Mouse (Mus musculus): ENCODE results near the gene Qars. TPM values are rescaled to one million over a fixed set of nuclear protein-coding genes. Genes with fewer than 3 reads are reported as not detected.

The Qars gene
- 83.2 and 95.8 TPM in 2 replicates for polyA plus RNA-seq (2016; fragmentation: Nextera tagmentation; extraction: Ambion mirVana)

DNA sequence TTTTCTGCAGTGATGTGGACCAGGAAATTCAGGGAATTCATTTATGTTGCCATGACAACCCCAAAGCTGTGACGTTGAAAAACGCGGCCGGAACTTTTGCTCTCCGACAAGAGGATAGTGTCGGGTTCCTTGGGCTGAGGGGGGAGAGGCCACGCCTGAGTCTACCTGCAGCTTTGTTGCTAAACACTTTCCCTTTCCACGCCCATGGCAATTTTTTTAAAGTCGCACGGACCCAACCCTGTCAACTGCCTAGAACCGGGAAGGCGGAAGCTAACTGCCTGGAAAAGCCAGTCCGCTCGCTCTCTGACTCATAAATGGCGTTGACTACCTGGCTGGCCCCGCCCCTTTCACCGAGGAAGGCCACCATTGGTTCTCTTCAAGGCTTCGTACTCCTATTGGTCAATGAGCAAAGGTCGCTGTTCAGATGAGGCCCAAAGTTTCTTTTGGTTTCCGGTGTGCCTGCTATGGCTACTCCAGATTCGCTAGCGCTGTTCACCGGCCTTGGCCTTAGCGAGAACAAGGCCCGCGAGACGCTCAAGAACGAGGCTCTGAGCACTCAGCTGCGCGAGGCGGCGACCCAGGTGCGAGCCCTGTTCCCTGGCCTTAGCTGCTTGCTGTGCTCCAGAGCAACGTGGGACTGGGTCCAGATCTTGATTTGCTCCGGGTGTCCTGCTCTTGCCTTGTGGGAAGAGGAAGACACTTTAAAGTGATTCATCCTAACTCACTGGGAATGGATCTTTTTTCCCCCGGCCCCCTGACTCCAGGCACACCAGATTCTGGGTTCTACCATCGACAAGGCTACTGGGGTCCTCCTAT lies at the start of gene Qars:
TSS of gene Qars (plus strand) at position 88 of the 816 bp plus-strand sequence.
- peak; percentile 99 for DNase-seq (ENCODE audit: low spot score)
- Histone ChIP-seq H3K27ac (peak within 1 kb of the TSS; percentile 88), H3K4me3 (peak within 1 kb of the TSS; percentile 89), H3K27me3 (ENCODE audit: insufficient read depth, poor library complexity, severe bottlenecking) (no peaks in the 10 kb centered on the region), H3K36me3 (peaks cover 45% of the 10 kb centered on the region), H3K9me3 (no peaks in the 10 kb centered on the region), H3K4me1 (peaks cover 22% of the 10 kb centered on the region)
- 1% methylated on average over 37 of the region's 37 CpGs for WGBS

DNA sequence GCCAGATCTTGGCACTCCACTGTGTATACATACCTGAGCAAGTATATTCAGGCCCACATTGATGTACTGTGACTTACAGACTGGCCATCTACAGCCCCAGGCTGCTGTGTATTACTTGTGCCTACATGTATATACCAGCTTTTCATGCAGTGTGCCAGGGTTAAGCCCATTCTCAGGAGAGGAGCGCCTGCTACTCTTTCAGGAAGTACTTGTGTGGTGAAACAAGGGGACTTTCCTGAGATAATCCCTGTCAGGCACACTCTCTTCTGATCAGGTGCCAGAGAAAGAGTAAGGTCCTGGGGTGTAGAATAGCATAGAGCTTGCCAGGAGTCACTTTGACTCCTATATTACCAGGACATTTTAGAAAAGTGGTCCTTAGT lies 47.6 kb upstream of the Qars start:
- Histone ChIP-seq H3K27ac (peak overlapping the region; percentile 96), H3K27me3 (ENCODE audit: insufficient read depth, poor library complexity, severe bottlenecking) (no peaks in the 10 kb centered on the region), H3K9me3 (no peaks in the 10 kb centered on the region), H3K4me3 (peak overlapping the region; percentile 92), H3K4me1 (peaks cover 29% of the 10 kb centered on the region), H3K36me3 (peaks cover 24% of the 10 kb centered on the region)
- no peak for DNase-seq (ENCODE audit: low spot score)
- 80% methylated on average over 1 of the region's 1 CpGs for WGBS

DNA sequence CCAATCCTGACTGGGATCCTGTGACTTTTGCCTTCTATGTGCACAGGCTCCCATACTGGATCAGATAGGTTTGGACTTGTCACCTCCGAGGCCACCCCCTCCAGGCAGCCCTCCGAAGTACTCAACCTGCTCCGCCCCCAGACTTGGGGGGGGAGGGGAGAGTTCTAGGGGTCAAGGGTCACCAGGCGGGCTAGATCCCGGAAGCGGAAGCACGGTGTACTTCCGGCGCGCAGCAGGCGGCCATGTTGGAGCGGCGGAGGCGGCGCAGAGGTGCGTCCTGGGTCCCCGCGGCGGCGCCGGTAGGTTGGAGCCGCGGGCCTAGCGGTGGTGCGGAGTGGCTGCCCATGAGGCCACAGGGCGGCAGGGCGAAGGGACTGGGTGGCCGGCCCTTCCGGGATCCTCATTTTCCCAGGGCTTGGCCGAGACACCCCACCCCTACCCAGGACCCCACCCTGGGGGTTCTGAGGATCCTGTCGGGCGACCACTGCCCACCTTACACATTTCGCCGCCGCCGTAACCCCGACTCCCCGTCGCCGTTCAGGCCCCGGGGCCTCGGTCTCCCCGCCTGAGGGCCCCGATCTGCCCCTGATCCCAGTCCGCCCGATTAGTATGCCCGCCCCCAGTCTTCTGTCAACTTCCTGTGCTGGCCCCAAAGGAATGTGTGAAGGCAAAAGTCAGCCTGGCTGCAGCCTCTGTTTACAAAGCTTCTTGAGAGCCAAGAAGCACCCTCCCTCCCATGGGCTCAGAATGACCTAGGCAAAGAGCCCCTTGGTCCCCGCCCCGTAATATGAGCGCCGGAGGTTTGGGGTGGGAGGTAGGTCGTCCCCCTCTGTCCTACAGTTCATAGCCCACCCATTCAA lies 47.0 kb upstream of the Qars start, which contains the start of gene Ccdc71:
TSS of gene Ccdc71 (plus strand) at position 209 of the 860 bp plus-strand sequence.
- peak; percentile 94 for DNase-seq (ENCODE audit: low spot score)
- peaks cover 30% of the 10 kb centered on the region for H3K36me3 ChIP-seq
- H3K27ac ChIP-seq: peak within 1 kb of the TSS; percentile 96
- H3K4me3 ChIP-seq: peak within 1 kb of the TSS; percentile 92
- peaks cover 27% of the 10 kb centered on the region for H3K4me1 ChIP-seq
- WGBS: under 1% methylated on average over 52 of the region's 52 CpGs
- H3K27me3 ChIP-seq (ENCODE audit: insufficient read depth, poor library complexity, severe bottlenecking): no peaks in the 10 kb centered on the region
- no peaks in the 10 kb centered on the region for H3K9me3 ChIP-seq

DNA sequence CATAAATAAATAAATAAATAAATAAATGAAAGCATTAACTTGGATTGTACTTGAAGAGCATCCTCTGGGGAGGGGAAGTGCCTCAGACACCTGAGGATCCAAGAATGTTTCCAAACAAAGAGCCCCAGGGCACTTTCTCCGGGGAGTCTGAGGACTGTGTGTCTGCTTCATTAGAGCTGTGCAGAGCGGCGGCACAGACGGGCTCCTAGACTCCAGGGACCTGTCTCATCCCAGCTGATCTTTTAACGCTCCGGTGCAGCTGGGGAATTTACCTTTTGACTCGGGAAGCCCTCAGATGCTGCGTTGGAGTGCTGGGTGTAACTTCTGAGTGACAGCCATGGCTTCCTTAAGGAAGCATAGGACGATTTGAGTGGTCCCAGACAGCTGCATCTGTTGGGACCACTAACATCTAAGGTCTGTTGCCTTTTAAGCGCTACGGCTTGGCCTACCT lies 46.3 kb upstream of the Qars start, which contains the start of gene Klhdc8b:
TSS of gene Klhdc8b (minus strand) at position 401 of the 451 bp plus-strand sequence.
- 32% methylated on average over 11 of the region's 11 CpGs for WGBS
- Histone ChIP-seq H3K4me3 (peak within 1 kb of the TSS; percentile 92), H3K9me3 (no peaks in the 10 kb centered on the region), H3K27ac (peak within 1 kb of the TSS; percentile 96), H3K36me3 (peaks cover 37% of the 10 kb centered on the region), H3K27me3 (ENCODE audit: insufficient read depth, poor library complexity, severe bottlenecking) (no peaks in the 10 kb centered on the region), H3K4me1 (peaks cover 21% of the 10 kb centered on the region)
- no peak for DNase-seq (ENCODE audit: low spot score)

DNA sequence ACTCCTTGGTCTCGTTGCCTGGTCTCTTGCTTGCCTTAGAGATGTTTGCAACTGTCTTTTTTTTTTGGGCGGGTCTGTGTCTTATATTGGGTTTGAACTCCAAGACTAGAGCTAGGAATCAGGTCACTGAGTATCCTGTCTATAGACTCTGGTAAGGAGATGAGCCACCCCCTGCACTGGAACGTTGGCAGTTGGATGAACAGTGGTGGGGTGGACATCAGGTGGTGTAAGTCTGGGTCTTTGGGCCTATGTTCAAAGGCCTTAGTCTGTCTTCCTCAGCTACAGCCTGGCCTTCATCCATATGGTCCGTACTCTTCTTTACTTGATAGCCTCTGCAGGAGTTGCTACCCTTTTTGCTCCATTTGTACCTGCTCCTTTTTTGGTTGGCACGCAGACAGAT lies 45.8 kb upstream of the Qars start:
- Histone ChIP-seq H3K4me3 (peak overlapping the region; percentile 92), H3K9me3 (no peaks in the 10 kb centered on the region), H3K4me1 (peaks cover 19% of the 10 kb centered on the region), H3K27me3 (ENCODE audit: insufficient read depth, poor library complexity, severe bottlenecking) (no peaks in the 10 kb centered on the region), H3K27ac (peak overlapping the region; percentile 96; the same call in 1 of the 2 replicates), H3K36me3 (peaks cover 39% of the 10 kb centered on the region)
- 88% methylated on average over 5 of the region's 5 CpGs for WGBS
- no peak for DNase-seq (ENCODE audit: low spot score)

DNA sequence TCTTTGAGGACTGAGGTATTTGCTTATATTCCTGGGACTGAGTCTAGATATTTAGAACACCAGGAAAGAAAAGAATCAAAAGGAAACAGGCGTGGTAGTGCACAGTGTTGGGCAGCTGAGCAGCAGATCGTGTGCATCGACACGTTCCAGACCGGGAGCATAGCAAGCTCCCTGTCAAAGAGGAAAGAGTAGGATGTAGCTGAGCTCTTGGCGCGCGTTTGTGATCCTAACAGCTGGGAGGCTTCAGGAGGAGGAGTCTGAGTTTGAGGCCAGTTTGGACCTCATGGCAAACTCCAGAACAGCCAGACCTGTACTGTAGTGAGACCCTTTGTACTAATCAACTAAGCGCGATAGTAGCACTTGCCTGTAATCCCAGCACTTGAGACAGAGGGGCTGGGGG lies 45.3 kb upstream of the Qars start:
- DNase-seq (ENCODE audit: low spot score): no peak
- 88% methylated on average over 10 of the region's 10 CpGs for WGBS
- no peaks in the 10 kb centered on the region for H3K9me3 ChIP-seq
- H3K4me3 ChIP-seq: peak overlapping the region; percentile 92; the same call in 1 of the 2 replicates
- no peaks in the 10 kb centered on the region for H3K27me3 ChIP-seq (ENCODE audit: insufficient read depth, poor library complexity, severe bottlenecking)
- H3K4me1 ChIP-seq: peaks cover 19% of the 10 kb centered on the region
- no peak overlapping the region for H3K27ac ChIP-seq
- H3K36me3 ChIP-seq: peaks cover 43% of the 10 kb centered on the region

DNA sequence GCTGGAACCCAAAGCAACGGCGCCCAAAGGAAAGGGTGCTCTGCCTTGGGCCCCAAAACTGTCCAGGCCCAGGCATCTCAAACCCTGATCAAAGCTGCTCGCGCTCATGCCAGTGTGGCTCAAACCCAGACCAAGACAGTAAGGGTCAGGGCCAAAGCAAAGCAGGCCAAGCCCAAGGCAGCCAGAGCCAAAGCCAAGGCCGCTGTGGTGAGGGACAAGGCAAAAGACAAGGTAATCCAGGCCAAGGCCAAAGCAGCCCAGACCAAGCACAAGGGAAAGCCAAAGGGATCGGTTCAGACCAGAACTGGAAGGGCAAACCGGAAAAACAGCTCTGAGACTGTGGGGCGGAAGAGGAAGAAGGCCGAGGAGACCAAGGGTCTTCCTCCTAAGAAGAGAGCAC lies 43.8 kb upstream of the Qars start:
- DNase-seq (ENCODE audit: low spot score): no peak
- Histone ChIP-seq H3K4me1 (peaks cover 19% of the 10 kb centered on the region), H3K27me3 (ENCODE audit: insufficient read depth, poor library complexity, severe bottlenecking) (no peaks in the 10 kb centered on the region), H3K36me3 (peaks cover 47% of the 10 kb centered on the region), H3K9me3 (no peaks in the 10 kb centered on the region), H3K27ac (no peak overlapping the region), H3K4me3 (no peak overlapping the region)
- 96% methylated on average over 9 of the region's 9 CpGs for WGBS

DNA sequence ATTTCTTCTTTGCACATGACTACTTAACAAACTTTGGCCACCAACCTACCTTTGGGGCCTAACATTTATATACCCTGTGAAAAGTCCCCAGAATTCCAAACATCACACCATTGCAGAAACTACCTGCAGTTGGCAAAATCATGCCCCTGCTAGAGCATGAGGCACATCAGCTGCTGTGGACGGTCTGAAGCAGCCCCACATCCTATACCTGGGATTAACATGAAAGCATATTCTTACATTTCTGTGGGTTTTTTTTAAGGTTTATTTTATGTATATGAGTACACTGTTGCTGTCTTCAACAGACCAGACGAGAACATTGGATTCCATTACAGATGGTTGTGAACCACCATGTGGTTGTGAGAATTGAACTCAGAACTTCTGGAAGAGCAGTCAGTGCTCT lies 41.3 kb upstream of the Qars start:
- 85% methylated on average over 2 of the region's 2 CpGs for WGBS
- Histone ChIP-seq H3K4me1 (peaks cover 16% of the 10 kb centered on the region), H3K27ac (no peak overlapping the region), H3K36me3 (peaks cover 47% of the 10 kb centered on the region), H3K9me3 (no peaks in the 10 kb centered on the region), H3K27me3 (ENCODE audit: insufficient read depth, poor library complexity, severe bottlenecking) (no peaks in the 10 kb centered on the region), H3K4me3 (no peak overlapping the region)
- no peak for DNase-seq (ENCODE audit: low spot score)

DNA sequence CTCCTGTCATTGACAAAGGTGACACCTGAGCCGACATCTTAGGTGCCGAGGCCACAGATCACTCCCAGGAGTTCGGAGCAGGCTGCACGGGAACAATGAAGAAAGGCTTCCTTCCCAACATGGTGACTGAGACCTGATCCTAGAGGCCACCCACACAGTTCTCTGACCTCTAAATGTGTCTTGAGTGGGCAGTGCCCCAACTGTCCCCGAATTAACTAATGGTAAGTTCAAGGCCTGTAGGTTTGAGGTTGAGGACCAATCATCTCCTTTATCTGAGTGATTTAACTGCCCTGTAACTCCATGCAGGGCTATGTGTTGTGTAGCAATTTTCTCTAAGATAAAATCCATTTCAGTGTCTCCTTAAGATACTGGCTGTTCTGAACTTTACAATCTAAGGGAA lies 38.1 kb upstream of the Qars start:
- Histone ChIP-seq H3K4me1 (no peaks in the 10 kb centered on the region), H3K27ac (no peak overlapping the region; the same call in 1 of the 2 replicates), H3K9me3 (no peaks in the 10 kb centered on the region), H3K36me3 (peaks cover 28% of the 10 kb centered on the region), H3K27me3 (ENCODE audit: insufficient read depth, poor library complexity, severe bottlenecking) (no peaks in the 10 kb centered on the region), H3K4me3 (no peak overlapping the region)
- WGBS: 72% methylated on average over 5 of the region's 5 CpGs
- DNase-seq (ENCODE audit: low spot score): no peak

DNA sequence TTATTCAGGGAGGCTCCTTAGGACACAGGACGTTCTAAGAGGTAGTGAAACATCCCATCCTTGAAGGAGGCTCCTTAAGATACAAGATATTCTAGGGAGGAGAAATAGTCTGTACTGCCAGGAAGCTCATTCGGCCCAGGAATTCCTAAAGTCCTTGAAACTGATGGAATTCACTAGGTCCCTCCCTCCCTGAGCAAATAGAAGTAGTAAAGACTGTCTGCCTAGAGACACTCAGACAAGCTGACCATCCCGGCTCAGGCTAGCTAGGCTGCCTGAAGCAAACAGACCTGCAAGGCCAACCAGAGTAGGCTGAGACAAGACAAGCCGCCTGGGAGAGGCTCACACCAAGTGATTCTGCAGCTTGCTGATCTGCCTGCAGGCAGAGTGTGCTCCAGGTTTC lies 37.7 kb upstream of the Qars start:
- 65% methylated on average over 4 of the region's 4 CpGs for WGBS
- DNase-seq (ENCODE audit: low spot score): no peak
- no peak overlapping the region for H3K4me3 ChIP-seq
- no peaks in the 10 kb centered on the region for H3K4me1 ChIP-seq
- no peaks in the 10 kb centered on the region for H3K9me3 ChIP-seq
- H3K27ac ChIP-seq: no peak overlapping the region
- peaks cover 23% of the 10 kb centered on the region for H3K36me3 ChIP-seq
- H3K27me3 ChIP-seq (ENCODE audit: insufficient read depth, poor library complexity, severe bottlenecking): no peaks in the 10 kb centered on the region

DNA sequence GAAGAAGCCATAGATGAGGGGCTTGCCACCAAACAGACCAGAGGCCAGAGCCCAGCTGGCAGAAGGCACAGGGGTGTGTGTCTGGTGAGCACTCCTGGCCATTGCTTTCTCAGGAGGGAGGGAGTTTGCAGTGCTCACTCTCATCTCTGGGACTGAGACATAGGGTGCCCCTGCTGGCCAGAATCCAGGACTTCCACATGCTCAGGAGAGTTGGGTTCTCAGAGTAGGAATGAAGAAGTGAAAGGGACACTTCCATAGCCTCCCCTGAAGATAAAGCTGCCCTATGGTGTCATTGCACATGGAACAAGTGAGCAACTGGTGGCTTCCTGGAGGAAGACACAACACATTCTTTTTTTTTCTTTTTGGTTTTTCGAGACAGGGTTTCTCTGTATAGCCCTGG lies 33.0 kb upstream of the Qars start:
- 50% methylated on average over 1 of the region's 1 CpGs for WGBS

DNA sequence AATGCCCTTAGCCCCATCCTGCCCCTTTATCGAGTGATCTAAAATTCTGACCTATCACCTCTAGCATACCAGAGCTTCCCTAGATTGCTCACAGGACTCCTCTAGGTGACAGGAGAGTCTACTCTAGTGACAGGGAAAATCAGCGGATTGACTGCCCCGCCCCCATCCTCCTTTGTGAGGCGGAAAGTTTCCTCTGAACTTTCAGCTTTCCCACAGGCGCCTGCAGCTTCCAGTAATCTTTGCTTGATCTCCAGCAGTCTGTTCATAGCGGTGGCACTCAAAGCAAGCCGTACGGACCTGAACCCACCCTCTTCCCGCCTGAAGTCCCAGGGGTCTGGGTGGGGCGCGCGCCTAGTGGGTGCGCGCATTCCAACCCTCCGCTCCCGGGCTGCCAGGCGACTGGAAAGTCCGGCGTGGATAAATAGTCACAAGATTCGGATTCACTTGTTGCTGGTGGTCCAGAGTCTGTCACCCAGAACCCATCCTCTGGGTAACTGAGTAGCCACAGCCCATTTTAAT lies 28.8 kb upstream of the Qars start:
- peaks cover 27% of the 10 kb centered on the region for H3K36me3 ChIP-seq
- peak; percentile 93 for DNase-seq (ENCODE audit: low spot score)

More for the DNA sequence above, 33.0 kb upstream of the Qars start:
- Histone ChIP-seq H3K4me1 (peaks cover 9% of the 10 kb centered on the region), H3K4me3 (no peak overlapping the region), H3K27ac (no peak overlapping the region), H3K36me3 (no peaks in the 10 kb centered on the region), H3K27me3 (ENCODE audit: insufficient read depth, poor library complexity, severe bottlenecking) (no peaks in the 10 kb centered on the region), H3K9me3 (no peaks in the 10 kb centered on the region)
- DNase-seq (ENCODE audit: low spot score): no peak

More for the DNA sequence above, 28.8 kb upstream of the Qars start:
- Histone ChIP-seq H3K4me3 (peak overlapping the region; percentile 67), H3K4me1 (peaks cover 35% of the 10 kb centered on the region), H3K27ac (peak overlapping the region; percentile 94), H3K27me3 (ENCODE audit: insufficient read depth, poor library complexity, severe bottlenecking) (no peaks in the 10 kb centered on the region), H3K9me3 (no peaks in the 10 kb centered on the region)
- under 1% methylated on average over 20 of the region's 20 CpGs for WGBS

Data from heart, embryonic 10.5 days (tissue).